Mouse (Mus musculus) megakaryocyte, embryonic 14.5 days (primary cell): ENCODE results near the gene Rtp2. TPM values are rescaled to one million over a fixed set of nuclear protein-coding genes. Genes with fewer than 3 reads are reported as not detected.
A peak's percentile ranks its signal among the peaks of the same experiment; 100 is the strongest.

Experiments used
- H3K27me3 ChIP-seq: replicated peaks from 2 replicates; pipeline ENCODE3; 2012; ENCODE audit warnings: inconsistent platforms
- H3K36me3 ChIP-seq: replicated peaks from 2 replicates; pipeline ENCODE3; 2012; ENCODE audit warnings: low read length, inconsistent platforms, mixed read lengths
- H3K4me1 ChIP-seq: 2 replicates; pipeline ENCODE4 v1.6.1; 2012; ENCODE audit warnings: inconsistent platforms
- H3K4me3 ChIP-seq: replicated peaks from 2 replicates; pipeline ENCODE3; 2012; ENCODE audit warnings: moderate library complexity, mild to moderate bottlenecking, inconsistent platforms
- H3K9me3 ChIP-seq: 2 replicates; pipeline ENCODE4 v1.6.1; 2012; ENCODE audit warnings: inconsistent platforms
- FLI1 ChIP-seq: IDR thresholded peaks from 2 replicates; pipeline ENCODE4 v1.6.1; 2012; ENCODE audit warnings: low read length, inconsistent platforms, mixed read lengths
- GATA1 ChIP-seq: IDR thresholded peaks from 3 replicates; pipeline ENCODE4 v1.6.1; 2012; ENCODE audit warnings: mixed read lengths, low read length, inconsistent platforms, borderline replicate concordance
- polyA plus RNA-seq: library from polyadenylated mRNA; stranded (reverse); fragments of >175 nt; gene quantifications from 2 replicates; pipeline ENCODE4 v1.2.3, GENCODE M21; 2012; ENCODE audit warnings: low replicate concordance; ENCODE audit not compliant: insufficient read depth

The Rtp2 gene
- polyA plus RNA-seq, 1 experiment = not detected

DNA sequence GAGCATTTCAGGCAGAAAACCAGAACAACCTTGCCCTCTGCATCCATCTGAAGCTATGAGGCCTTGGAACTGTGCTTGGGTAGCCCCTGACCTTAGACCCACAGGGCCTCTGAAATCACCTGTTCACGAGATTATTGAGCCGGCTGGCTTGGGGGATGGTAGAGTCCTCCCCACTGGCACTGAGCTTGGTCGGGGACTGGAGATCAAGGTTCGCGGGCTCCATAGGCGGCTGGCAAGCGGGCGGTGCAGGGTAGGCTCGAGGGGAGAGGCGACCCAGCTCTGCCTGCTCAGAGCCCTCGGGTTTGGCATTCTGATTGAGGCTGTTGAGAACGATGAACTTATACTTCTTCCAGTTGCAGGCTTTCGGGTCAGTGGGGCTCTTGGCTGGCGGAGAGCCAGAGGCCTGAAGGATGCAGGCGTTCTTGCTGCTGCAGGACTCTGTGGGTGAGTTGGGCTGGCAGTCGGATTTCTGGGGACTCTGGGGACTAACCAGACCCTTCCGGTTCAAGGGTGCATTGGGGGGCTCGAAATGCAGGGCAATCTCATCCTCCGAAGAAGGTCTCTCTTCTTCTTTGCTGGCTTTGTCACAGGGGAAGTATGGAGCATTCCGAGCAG is 40.0 kb upstream of the Rtp2 start:
- no peak overlapping the region for H3K4me3 ChIP-seq
- peaks cover 11% of the 10 kb centered on the region for H3K27me3 ChIP-seq
- H3K9me3 ChIP-seq = peaks cover 22% of the 10 kb centered on the region
- TF ChIP-seq GATA1 (no peak), FLI1 (no peak)
- peaks cover 2% of the 10 kb centered on the region; the same call in 1 of the 2 replicates for H3K4me1 ChIP-seq
- peaks cover 54% of the 10 kb centered on the region for H3K36me3 ChIP-seq

- Histone ChIP-seq H3K4me3 (peak overlapping the region; percentile 18), H3K9me3 (peaks cover 22% of the 10 kb centered on the region), H3K27me3 (peaks cover 8% of the 10 kb centered on the region), H3K4me1 (no peaks in the 10 kb centered on the region), H3K36me3 (peaks cover 67% of the 10 kb centered on the region)
- TF ChIP-seq FLI1 = no peak
- TF ChIP-seq GATA1 = no peak
These were observed 37.7 kb upstream of the Rtp2 start for GRCm38 (mm10) chr16:23969919-23970318.

DNA sequence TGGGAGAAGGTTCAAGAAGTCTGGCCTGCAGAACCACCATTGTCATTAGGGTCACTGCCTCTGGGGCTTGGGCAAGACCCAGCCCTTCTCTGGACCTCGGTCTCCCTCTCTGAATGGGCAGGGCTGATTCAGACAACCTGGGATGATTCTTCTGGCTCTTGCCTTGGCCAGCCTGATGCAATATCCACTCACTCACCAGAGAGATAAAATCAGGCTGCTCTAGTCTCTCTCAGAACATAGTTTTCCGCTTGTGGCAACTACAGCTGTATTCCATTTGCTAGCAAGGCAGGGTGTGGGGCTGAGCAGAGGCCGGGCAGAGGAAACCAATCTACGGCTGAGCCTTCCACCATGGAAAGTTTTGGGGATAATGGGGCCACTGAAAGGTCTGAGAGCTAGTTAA is 36.7 kb upstream of the Rtp2 start:
- peaks cover 22% of the 10 kb centered on the region for H3K9me3 ChIP-seq
- H3K4me3 ChIP-seq = no peak overlapping the region
- no peaks in the 10 kb centered on the region for H3K4me1 ChIP-seq
- no peak for TF ChIP-seq FLI1
- TF ChIP-seq GATA1 = no peak
- peaks cover 5% of the 10 kb centered on the region for H3K27me3 ChIP-seq
- H3K36me3 ChIP-seq = peaks cover 60% of the 10 kb centered on the region

DNA sequence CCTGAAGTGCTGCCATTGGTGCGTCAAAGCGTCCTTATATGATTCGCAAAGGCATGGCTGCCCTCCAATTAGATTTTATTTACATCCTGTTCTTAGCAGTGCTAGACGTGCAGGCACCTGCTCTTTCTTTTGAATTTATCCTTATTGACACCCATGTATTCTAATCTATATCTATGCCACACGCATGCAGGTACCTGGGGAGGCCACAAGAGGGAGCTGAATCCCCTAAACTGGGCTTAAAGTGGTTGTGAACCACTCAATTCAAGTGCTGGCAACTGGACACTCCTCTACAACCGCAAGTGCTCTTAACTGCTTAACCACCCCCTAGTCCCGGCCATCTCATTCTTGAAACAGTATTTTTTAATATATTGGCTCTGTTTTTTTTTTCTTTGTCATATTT is 35.1 kb upstream of the Rtp2 start:
- H3K9me3 ChIP-seq = peaks cover 20% of the 10 kb centered on the region
- H3K36me3 ChIP-seq = peaks cover 51% of the 10 kb centered on the region
- no peaks in the 10 kb centered on the region for H3K4me1 ChIP-seq
- H3K4me3 ChIP-seq = no peak overlapping the region
- TF ChIP-seq GATA1 = no peak
- no peak for TF ChIP-seq FLI1
- peaks cover 3% of the 10 kb centered on the region for H3K27me3 ChIP-seq

DNA sequence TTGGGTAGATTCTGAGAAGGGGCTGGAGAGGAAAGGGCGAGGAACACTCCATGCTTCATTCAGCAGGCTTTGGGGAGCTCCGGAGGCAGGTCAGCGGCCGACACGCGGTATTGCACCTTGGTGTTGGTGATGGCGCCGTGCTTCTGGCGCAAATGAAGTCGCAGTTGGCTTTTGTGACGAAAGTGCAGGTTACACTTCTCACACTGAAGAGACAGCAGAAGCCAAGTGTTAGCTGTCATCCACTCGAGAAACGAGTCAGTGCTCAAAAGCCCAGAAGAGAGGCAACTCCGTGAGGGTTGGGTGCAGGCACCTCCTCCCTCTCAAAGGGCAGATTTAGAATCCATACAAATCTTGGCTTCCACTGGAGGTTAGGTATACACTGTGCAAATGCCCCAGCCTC is 33.9 kb upstream of the Rtp2 start:
- H3K27me3 ChIP-seq = no peaks in the 10 kb centered on the region
- no peak overlapping the region for H3K4me3 ChIP-seq
- peaks cover 42% of the 10 kb centered on the region for H3K36me3 ChIP-seq
- TF ChIP-seq FLI1 = no peak
- no peak for TF ChIP-seq GATA1
- H3K9me3 ChIP-seq = peaks cover 16% of the 10 kb centered on the region
- H3K4me1 ChIP-seq = no peaks in the 10 kb centered on the region

DNA sequence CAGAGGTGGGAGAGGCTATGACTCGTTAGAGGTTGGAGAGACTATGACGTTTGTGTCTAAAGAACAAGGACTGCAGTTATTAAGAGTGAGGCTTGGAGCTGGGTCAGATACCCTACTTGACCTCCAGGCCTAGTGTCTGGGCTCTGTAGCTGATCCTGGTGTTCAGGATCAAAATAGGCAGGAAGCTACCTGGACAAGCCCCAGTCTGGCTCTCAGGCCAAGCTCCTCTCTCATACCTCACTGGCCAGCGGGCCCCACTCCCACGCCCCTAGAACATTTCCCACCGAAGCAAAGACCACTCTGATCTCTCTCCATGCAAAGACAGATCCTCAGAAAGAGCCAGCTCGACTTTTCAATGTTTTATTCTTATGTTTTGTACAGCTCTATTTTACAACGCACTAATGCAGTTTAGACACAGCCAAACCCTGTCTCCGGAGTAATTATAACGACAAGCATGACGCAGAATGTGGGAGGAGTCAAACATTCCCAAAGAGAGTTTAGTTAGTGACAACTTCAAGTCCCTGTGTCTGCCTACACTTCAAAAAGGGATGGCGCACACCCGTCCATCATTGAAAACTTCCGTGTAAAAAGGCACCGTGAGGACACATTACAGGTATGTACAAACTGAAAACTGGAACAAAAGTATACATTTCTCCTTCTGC is 32.6 kb upstream of the Rtp2 start:
- Histone ChIP-seq H3K36me3 (peaks cover 35% of the 10 kb centered on the region), H3K9me3 (peaks cover 16% of the 10 kb centered on the region), H3K4me3 (no peak overlapping the region), H3K4me1 (no peaks in the 10 kb centered on the region), H3K27me3 (no peaks in the 10 kb centered on the region)
- TF ChIP-seq GATA1 (no peak), FLI1 (no peak)

- H3K36me3 ChIP-seq = peaks cover 30% of the 10 kb centered on the region
- peaks cover 14% of the 10 kb centered on the region for H3K9me3 ChIP-seq
- H3K27me3 ChIP-seq = no peaks in the 10 kb centered on the region
- TF ChIP-seq GATA1 = no peak
- TF ChIP-seq FLI1 = no peak
- no peaks in the 10 kb centered on the region for H3K4me1 ChIP-seq
- H3K4me3 ChIP-seq = no peak overlapping the region
These were observed 31.9 kb upstream of the Rtp2 start for GRCm38 (mm10) chr16:23963896-23964668.

GRCm38 (mm10) chr16:23962401-23962800 is 30.2 kb upstream of the Rtp2 start:
- Histone ChIP-seq H3K36me3 (peaks cover 14% of the 10 kb centered on the region), H3K4me3 (no peak overlapping the region), H3K27me3 (no peaks in the 10 kb centered on the region), H3K4me1 (no peaks in the 10 kb centered on the region), H3K9me3 (peaks cover 3% of the 10 kb centered on the region)
- TF ChIP-seq GATA1 (no peak), FLI1 (no peak)

GRCm38 (mm10) chr16:23958938-23959337 is 26.7 kb upstream of the Rtp2 start:
- no peak overlapping the region for H3K4me3 ChIP-seq
- H3K27me3 ChIP-seq = no peaks in the 10 kb centered on the region
- no peaks in the 10 kb centered on the region for H3K4me1 ChIP-seq
- peaks cover 3% of the 10 kb centered on the region for H3K9me3 ChIP-seq
- no peaks in the 10 kb centered on the region for H3K36me3 ChIP-seq
- TF ChIP-seq FLI1 (no peak), GATA1 (no peak)

DNA sequence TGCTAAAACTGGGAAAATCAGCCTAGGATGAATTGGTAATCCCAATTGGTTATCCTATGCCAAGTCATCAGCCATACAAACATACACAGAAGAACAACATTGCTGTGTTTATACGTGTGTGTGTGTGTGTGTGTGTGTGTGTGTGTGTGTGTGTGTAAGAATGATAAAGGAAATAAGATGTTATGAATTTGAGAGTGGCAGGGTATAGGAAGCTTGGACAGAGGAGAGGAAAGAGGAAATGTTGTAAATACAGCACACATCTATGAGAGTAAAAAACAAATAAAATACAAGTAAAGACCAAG is 21.7 kb upstream of the Rtp2 start:
- TF ChIP-seq GATA1 (no peak), FLI1 (no peak)
- H3K36me3 ChIP-seq = no peaks in the 10 kb centered on the region
- peaks cover 5% of the 10 kb centered on the region; the same call in 1 of the 2 replicates for H3K4me1 ChIP-seq
- H3K27me3 ChIP-seq = peaks cover 1% of the 10 kb centered on the region
- no peak overlapping the region for H3K4me3 ChIP-seq
- H3K9me3 ChIP-seq = no peaks in the 10 kb centered on the region
